Mouse (Mus musculus): ENCODE results near the gene Sugct.

DNA sequence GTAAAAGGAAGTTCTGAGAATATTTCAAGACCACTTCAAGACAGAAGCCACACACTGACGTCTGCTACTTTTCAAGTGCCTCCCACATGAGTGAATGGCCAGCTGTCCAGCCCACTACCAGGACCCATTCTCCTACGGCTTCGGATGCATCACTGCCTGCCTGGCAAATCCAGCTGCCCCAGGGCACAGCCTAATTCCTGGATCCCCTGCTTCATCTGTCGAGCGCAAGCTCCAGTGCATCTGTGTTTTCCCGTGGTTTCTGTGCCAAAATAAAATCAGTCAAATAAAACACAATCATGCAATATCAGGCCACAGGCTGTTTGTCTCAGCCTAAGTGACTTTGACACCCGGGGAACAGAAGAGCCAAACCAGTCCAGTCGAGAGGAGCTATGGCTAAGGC is 863.5 kb downstream of the Sugct start:
- no peak for TF ChIP-seq GATA1 (IDR thresholded peaks at IDR 0.05; ENCODE audit: low read length)
- no peak for TF ChIP-seq TAL1 (IDR thresholded peaks at IDR 0.05; ENCODE audit: low read length)
